Mouse (Mus musculus) left cerebral cortex, postnatal 14 days (tissue): ENCODE data around the gene Dbp. TPM values are rescaled to one million over a fixed set of nuclear protein-coding genes. Genes with fewer than 3 reads are reported as not detected.

Experiments
- DNase-seq, 2 experiments: peaks; one replicate each; pipeline ENCODE4 v3.0.0; 2021 to 2022; ENCODE audit warnings: low spot score in 2 of 2, mixed read lengths in 1 of 2
- intact Hi-C: fragments of 180-260 bp; cut with DNase I; formaldehyde crosslinking; loops from one replicate; pipeline ENCODE4 v1.15.1; 2025
- total RNA-seq, 2 experiments: library from RNA; stranded (reverse); gene quantifications; 2 replicates each; pipeline ENCODE4 v1.2.3; 2021

The Dbp gene
- total RNA-seq, 2 experiments from 2014 or later, result 68.7 to 83.5 TPM

GRCm38 (mm10) chr7:45746518-45746917 lies 41.6 kb downstream of the Dbp start:
- no peak for DNase-seq
- intact Hi-C loops, result no loop called here

GRCm38 (mm10) chr7:45747450-45747849 lies 42.6 kb downstream of the Dbp start:
- no peak for DNase-seq
- intact Hi-C loops, result no loop called here

GRCm38 (mm10) chr7:45748110-45748509 lies 43.2 kb downstream of the Dbp start:
- intact Hi-C loops, result no loop called here
- DNase-seq, result no peak

- no peak for DNase-seq
- intact Hi-C loops, result no loop called here
These were observed 44.5 kb downstream of the Dbp start for GRCm38 (mm10) chr7:45749401-45749800.

- intact Hi-C loops, result no loop called here
- DNase-seq, result no peak
These were observed 45.3 kb downstream of the Dbp start for GRCm38 (mm10) chr7:45750162-45750561.

GRCm38 (mm10) chr7:45755703-45756102 lies 50.8 kb downstream of the Dbp start:
- no peak for DNase-seq
- intact Hi-C loops, result no loop called here

- intact Hi-C loops, result no loop called here
- DNase-seq, result no peak
These were observed 54.5 kb downstream of the Dbp start for GRCm38 (mm10) chr7:45759400-45759799.

Other genes starting within 250 kb of the Dbp start
- gene Ftl1, start 245.2 kb upstream of the Dbp start, total RNA-seq, result 100 to 1,000 TPM; 287 to 302 TPM
- gene Bax, start 238.2 kb upstream of the Dbp start, total RNA-seq, result 10 to 100 TPM; 75.0 to 81.0 TPM
- not detected for gene Tulp2, start 223.2 kb upstream of the Dbp start, total RNA-seq
- gene Gm45808, start 218.3 kb upstream of the Dbp start, total RNA-seq, result 1 to 10 TPM in 1 of 2 experiments, under 1 TPM in 1; 0.88 to 1.7 TPM
- gene Dhdh, start 216.3 kb upstream of the Dbp start, total RNA-seq, result 1 to 10 TPM; 2.8 to 2.9 TPM
- gene Nucb1, start 194.7 kb upstream of the Dbp start, total RNA-seq, result 100 to 1,000 TPM; 109 to 110 TPM
- gene Ppp1r15a, start 178.8 kb upstream of the Dbp start, total RNA-seq, result 10 to 100 TPM; 24.2 to 33.3 TPM
- gene Plekha4, start 178.8 kb upstream of the Dbp start, total RNA-seq, result 1 to 10 TPM; 1.0 to 2.4 TPM
- gene Hsd17b14, start 150.2 kb upstream of the Dbp start, total RNA-seq, result not detected
- 10 to 100 TPM; 22.6 to 25.2 TPM for gene Bcat2, start 134.9 kb upstream of the Dbp start, total RNA-seq
- gene Fgf21, start 89.6 kb upstream of the Dbp start, total RNA-seq, result not detected
- not detected for gene Fut1, start 87.8 kb upstream of the Dbp start, total RNA-seq
- under 1 TPM in 1 of 2 experiments, not detected in 1; 0.26 TPM for gene Izumo1, start 83.3 kb upstream of the Dbp start, total RNA-seq
- 10 to 100 TPM; 11.2 to 11.3 TPM for gene Rasip1, start 77.6 kb upstream of the Dbp start, total RNA-seq
- gene Mamstr, start 65.1 kb upstream of the Dbp start, total RNA-seq, result 1 to 10 TPM; 2.2 to 2.6 TPM
- under 1 TPM; 0.19 to 0.46 TPM for gene Fut2, start 38.7 kb upstream of the Dbp start, total RNA-seq
- gene Ntn5, start 21.1 kb upstream of the Dbp start, total RNA-seq, result 1 to 10 TPM in 1 of 2 experiments, under 1 TPM in 1; 0.91 to 1.5 TPM
- under 1 TPM; 0.20 to 0.30 TPM for gene Sec1, start 10.7 kb upstream of the Dbp start, total RNA-seq
- gene Car11, start 5.2 kb upstream of the Dbp start, total RNA-seq, result 100 to 1,000 TPM; 168 to 172 TPM
- gene Rpl18, start 10.4 kb downstream of the Dbp start, total RNA-seq, result 100 to 1,000 TPM; 369 to 389 TPM
- gene Sphk2, start 12.9 kb downstream of the Dbp start, total RNA-seq, result 10 to 100 TPM; 28.8 to 32.7 TPM
- under 1 TPM; 0.24 to 0.34 TPM for gene Fam83e, start 16.1 kb downstream of the Dbp start, total RNA-seq
- not detected for gene Spaca4, start 20.7 kb downstream of the Dbp start, total RNA-seq
- 100 to 1,000 TPM; 261 to 275 TPM for gene Lmtk3, start 78.7 kb downstream of the Dbp start, total RNA-seq
- 10 to 100 TPM in 1 of 2 experiments, 1 to 10 TPM in 1; 10.0 to 13.0 TPM for gene Sult2b1, start 79.6 kb downstream of the Dbp start, total RNA-seq
- 100 to 1,000 TPM; 227 to 229 TPM for gene Cyth2, start 109.5 kb downstream of the Dbp start, total RNA-seq
- gene Kcnj14, start 119.7 kb downstream of the Dbp start, total RNA-seq, result 1 to 10 TPM; 1.8 to 1.9 TPM
- 10 to 100 TPM; 21.0 to 22.2 TPM for gene Grwd1, start 125.9 kb downstream of the Dbp start, total RNA-seq
- 10 to 100 TPM; 87.1 to 98.6 TPM for gene Kdelr1, start 167.7 kb downstream of the Dbp start, total RNA-seq
- gene Grin2d, start 173.3 kb downstream of the Dbp start, total RNA-seq, result 10 to 100 TPM; 21.2 to 22.3 TPM
- gene Syngr4, start 191.6 kb downstream of the Dbp start, total RNA-seq, result under 1 TPM; 0.36 to 0.53 TPM
- gene Tmem143, start 191.9 kb downstream of the Dbp start, total RNA-seq, result 10 to 100 TPM; 22.1 to 25.7 TPM
- 1 to 10 TPM; 5.3 to 5.6 TPM for gene Emp3, start 216.3 kb downstream of the Dbp start, total RNA-seq
- 1 to 10 TPM; 1.4 to 2.1 TPM for gene Ccdc114, start 219.0 kb downstream of the Dbp start, total RNA-seq